Mouse (Mus musculus) MEL (cell line): ENCODE data around the gene Marf1. TPM values are rescaled to one million over a fixed set of nuclear protein-coding genes. Genes with fewer than 3 reads are reported as not detected.

ENCODE experiments used
- DNase-seq: peaks from one replicate; pipeline ENCODE4 v3.0.0; 2011; ENCODE audit warnings: low read depth, low spot score
- H3K27ac ChIP-seq: 2 replicates; pipeline ENCODE4 v1.5.1; 2012; ENCODE audit warnings: low read depth, mild to moderate bottlenecking, control low read depth, low read length, moderate library complexity; ENCODE audit not compliant: control insufficient read depth
- H3K27me3 ChIP-seq, 2 experiments: fragments of 150-350 bp in 1 of 2; sonication (generic) in 1 of 2; 2 replicates each; pipeline ENCODE4 v1.6.1; 2012; ENCODE audit warnings: low read length in 2 of 2, mild to moderate bottlenecking in 2 of 2, improper control_type of control experiment in 1 of 2, moderate library complexity in 1 of 2; ENCODE audit not compliant: insufficient read depth in 2 of 2, control insufficient read depth in 1 of 2
- H3K36me3 ChIP-seq, 2 experiments: 2 replicates each; pipeline ENCODE4 v1.6.1; 2012 to 2014; ENCODE audit warnings: low read length in 2 of 2, improper control_type of control experiment in 1 of 2, inconsistent platforms in 1 of 2, mild to moderate bottlenecking in 1 of 2; ENCODE audit not compliant: insufficient read depth in 2 of 2, control insufficient read depth in 1 of 2
- H3K4me1 ChIP-seq, 2 experiments: fragments of 150-350 bp in 1 of 2; sonication (generic) in 1 of 2; 2 replicates each; pipeline ENCODE4 v1.6.1; 2012; ENCODE audit warnings: low read length in 2 of 2, improper control_type of control experiment in 1 of 2, mild to moderate bottlenecking in 1 of 2; ENCODE audit not compliant: insufficient read depth in 2 of 2, control insufficient read depth in 1 of 2
- H3K4me3 ChIP-seq, 2 experiments: fragments of 150-350 bp in 1 of 2; sonication (generic) in 1 of 2; 2 replicates each; pipeline ENCODE4 v1.5.1; 2012; ENCODE audit warnings: low read depth in 2 of 2, low read length in 2 of 2, mild to moderate bottlenecking in 2 of 2, moderate library complexity in 2 of 2, control low read depth in 1 of 2, improper control_type of control experiment in 1 of 2; ENCODE audit not compliant: control insufficient read depth in 1 of 2, insufficient read depth in 1 of 2
- H3K79me2 ChIP-seq: 2 replicates; pipeline ENCODE4 v1.6.1; 2012; ENCODE audit warnings: mild to moderate bottlenecking, low read length, moderate library complexity; ENCODE audit not compliant: control insufficient read depth, poor library complexity, insufficient read depth
- H3K9ac ChIP-seq: 2 replicates; pipeline ENCODE4 v1.6.1; 2012; ENCODE audit warnings: low read depth, mild to moderate bottlenecking, control low read depth, low read length, moderate library complexity; ENCODE audit not compliant: control insufficient read depth, poor library complexity, severe bottlenecking
- H3K9me3 ChIP-seq: fragments of 150-350 bp; sonication (generic); replicated peaks from 2 replicates; pipeline ENCODE4 v1.6.1; 2012; ENCODE audit warnings: mild to moderate bottlenecking, low read length, improper control_type of control experiment, moderate library complexity; ENCODE audit not compliant: insufficient read depth
- BHLHE40 ChIP-seq: IDR thresholded peaks from 2 replicates; pipeline ENCODE4 v1.6.1; 2012; ENCODE audit warnings: low read depth, mild to moderate bottlenecking, inconsistent platforms, low read length, improper control_type of control experiment, borderline replicate concordance
- CHD2 ChIP-seq: IDR thresholded peaks from 2 replicates; pipeline ENCODE4 v1.6.1; 2011; ENCODE audit warnings: low read length, improper control_type of control experiment
- E2F4 ChIP-seq: IDR thresholded peaks from 2 replicates; pipeline ENCODE4 v1.6.1; 2011; ENCODE audit warnings: low read depth, low read length, improper control_type of control experiment, borderline replicate concordance
- ELF1 ChIP-seq: IDR thresholded peaks from 2 replicates; pipeline ENCODE4 v1.6.1; 2014; ENCODE audit warnings: low read depth, mild to moderate bottlenecking, inconsistent platforms, low read length, improper control_type of control experiment, moderate library complexity
- EP300 ChIP-seq, 2 experiments: IDR thresholded peaks; 2 replicates each; pipeline ENCODE4 v1.6.1; 2011; ENCODE audit warnings: improper control_type of control experiment in 2 of 2, low read length in 2 of 2, low read depth in 1 of 2, mild to moderate bottlenecking in 1 of 2
- ETS1 ChIP-seq: IDR thresholded peaks from 2 replicates; pipeline ENCODE4 v1.6.1; 2012; ENCODE audit warnings: low read depth, mild to moderate bottlenecking, inconsistent platforms, low read length, improper control_type of control experiment, moderate library complexity
- GABPA ChIP-seq: IDR thresholded peaks from 2 replicates; pipeline ENCODE4 v1.6.1; 2012; ENCODE audit warnings: low read depth, mild to moderate bottlenecking, inconsistent platforms, low read length, improper control_type of control experiment, moderate library complexity
- GATA1 ChIP-seq: IDR thresholded peaks from 2 replicates; pipeline ENCODE4 v1.6.1; 2011; ENCODE audit warnings: low read depth, low read length, improper control_type of control experiment
- JUND ChIP-seq: IDR thresholded peaks from 2 replicates; pipeline ENCODE4 v1.6.1; 2011; ENCODE audit warnings: low read depth, mild to moderate bottlenecking, improper control_type of control experiment, low read length
- MAX ChIP-seq: IDR thresholded peaks from 2 replicates; pipeline ENCODE4 v1.6.1; 2011; ENCODE audit warnings: low read length, improper control_type of control experiment
- MAZ ChIP-seq: IDR thresholded peaks from 2 replicates; pipeline ENCODE4 v1.6.1; 2012; ENCODE audit warnings: low read depth, mild to moderate bottlenecking, inconsistent platforms, low read length, improper control_type of control experiment
- MEF2A ChIP-seq: IDR thresholded peaks from 2 replicates; pipeline ENCODE4 v1.6.1; 2014; ENCODE audit warnings: low read depth, mild to moderate bottlenecking, inconsistent platforms, low read length, improper control_type of control experiment; ENCODE audit not compliant: poor library complexity, insufficient replicate concordance, severe bottlenecking; ENCODE audit errors: extremely low read depth
- MXI1 ChIP-seq: IDR thresholded peaks from 2 replicates; pipeline ENCODE4 v1.6.1; 2011; ENCODE audit warnings: mild to moderate bottlenecking, low read depth, low read length, improper control_type of control experiment
- MYB ChIP-seq: IDR thresholded peaks from 2 replicates; pipeline ENCODE4 v1.6.1; 2011; ENCODE audit warnings: mild to moderate bottlenecking, low read depth, low read length, improper control_type of control experiment
- NELFE ChIP-seq: IDR thresholded peaks from 2 replicates; pipeline ENCODE4 v1.6.1; 2011; ENCODE audit warnings: low read depth, low read length, improper control_type of control experiment
- POLR2AphosphoS2 ChIP-seq: IDR thresholded peaks from 2 replicates; pipeline ENCODE4 v1.6.1; 2011; ENCODE audit warnings: low read length, improper control_type of control experiment
- POLR2AphosphoS5 ChIP-seq: IDR thresholded peaks from 2 replicates; pipeline ENCODE4 v1.6.1; 2012; ENCODE audit warnings: low read depth, borderline replicate concordance, mild to moderate bottlenecking, inconsistent platforms, low read length, moderate library complexity, mixed read lengths
- RCOR1 ChIP-seq: IDR thresholded peaks from 2 replicates; pipeline ENCODE4 v1.6.1; 2012; ENCODE audit warnings: low read depth, mild to moderate bottlenecking, inconsistent platforms, low read length, improper control_type of control experiment
- SIN3A ChIP-seq: IDR thresholded peaks from 2 replicates; pipeline ENCODE4 v1.6.1; 2012; ENCODE audit warnings: low read length, improper control_type of control experiment, inconsistent platforms
- TAL1 ChIP-seq: IDR thresholded peaks from 2 replicates; pipeline ENCODE4 v1.6.1; 2012; ENCODE audit warnings: mild to moderate bottlenecking, inconsistent platforms, low read length, moderate library complexity, mixed read lengths
- TBP ChIP-seq: IDR thresholded peaks from 2 replicates; pipeline ENCODE4 v1.8.0; 2011; ENCODE audit warnings: low read depth, low read length, improper control_type of control experiment
- TCF12 ChIP-seq: IDR thresholded peaks from 2 replicates; pipeline ENCODE4 v1.6.1; 2014; ENCODE audit warnings: low read depth, mild to moderate bottlenecking, inconsistent platforms, low read length, improper control_type of control experiment, moderate library complexity
- UBTF ChIP-seq: IDR thresholded peaks from 2 replicates; pipeline ENCODE4 v1.6.1; 2012; ENCODE audit warnings: low read depth, mild to moderate bottlenecking, inconsistent platforms, low read length, improper control_type of control experiment, moderate library complexity, borderline replicate concordance; ENCODE audit not compliant: insufficient read depth
- USF2 ChIP-seq, 2 experiments: IDR thresholded peaks; 2 replicates each; pipeline ENCODE4 v1.6.1; 2011 to 2012; ENCODE audit warnings: improper control_type of control experiment in 2 of 2, low read length in 2 of 2, borderline replicate concordance in 1 of 2, inconsistent platforms in 1 of 2, low read depth in 1 of 2, mild to moderate bottlenecking in 1 of 2; ENCODE audit not compliant: insufficient read depth in 1 of 2
- ZKSCAN1 ChIP-seq: IDR thresholded peaks from 2 replicates; pipeline ENCODE4 v1.6.1; 2012; ENCODE audit warnings: low read depth, mild to moderate bottlenecking, inconsistent platforms, low read length, improper control_type of control experiment, moderate library complexity
- ZMIZ1 ChIP-seq: IDR thresholded peaks from 2 replicates; pipeline ENCODE4 v1.6.1; 2012; ENCODE audit warnings: low read depth, mild to moderate bottlenecking, inconsistent platforms, low read length, improper control_type of control experiment, moderate library complexity
- ZNF384 ChIP-seq: IDR thresholded peaks from 2 replicates; pipeline ENCODE4 v1.6.1; 2012; ENCODE audit warnings: low read depth, mild to moderate bottlenecking, inconsistent platforms, low read length, improper control_type of control experiment
- polyA plus RNA-seq, 2 experiments: library from polyadenylated mRNA; stranded (reverse) in 1 of 2; unstranded in 1 of 2; fragments of >175 nt in 1 of 2; fragments of >200 nt in 1 of 2; gene quantifications; 2 replicates each; pipeline versions ENCODE4 v1.2.1 to v1.2.4; 2012; ENCODE audit warnings: low replicate concordance in 2 of 2, low read depth in 1 of 2; ENCODE audit not compliant: insufficient read length in 2 of 2, insufficient read depth in 1 of 2, missing spikeins in 1 of 2
- total RNA-seq: library from RNA; depleted of rRNA; stranded (reverse); fragments of 300-350 nt; gene quantifications from 2 replicates; pipeline ENCODE4 v1.2.3, GENCODE M21; 2012

Marf1 gene
- total and polyA plus RNA-seq, 3 experiments, result 8.7 to 16.2 TPM; not detected in 1

- peaks cover 0 to 44% of the 10 kb centered on the region in 2 experiments for H3K36me3 ChIP-seq
- H3K9ac ChIP-seq, result no peak overlapping the region
- no peaks in the 10 kb centered on the region for H3K9me3 ChIP-seq
- no peak overlapping the region for H3K27ac ChIP-seq
- no peak for TF ChIP-seq ZKSCAN1
- no peak for TF ChIP-seq E2F4
- TF ChIP-seq JUND, result no peak
- TF ChIP-seq TAL1, result no peak
- TF ChIP-seq MYB, result no peak
- no peak for TF ChIP-seq NELFE
- no peak for TF ChIP-seq UBTF
- no peak for TF ChIP-seq GABPA
- TF ChIP-seq POLR2AphosphoS2, result no peak
- TF ChIP-seq MAZ, result no peak
- TF ChIP-seq POLR2AphosphoS5, result no peak
- no peak for TF ChIP-seq MEF2A
- no peak for TF ChIP-seq MXI1
- TF ChIP-seq GATA1, result no peak
- DNase-seq, result no peak
- peaks cover 24 to 32% of the 10 kb centered on the region in 2 experiments for H3K4me1 ChIP-seq
- H3K27me3 ChIP-seq, result no peaks in the 10 kb centered on the region
- H3K79me2 ChIP-seq, result no peaks in the 10 kb centered on the region
- H3K4me3 ChIP-seq, result no peak overlapping the region
These were observed 42.2 kb downstream of the Marf1 start for GRCm38 (mm10) chr16:14120941-14121340.

GRCm38 (mm10) chr16:14117299-14117698 lies 45.9 kb downstream of the Marf1 start:
- peaks cover 24 to 38% of the 10 kb centered on the region in 2 experiments for H3K4me1 ChIP-seq
- no peak overlapping the region for H3K9ac ChIP-seq
- H3K36me3 ChIP-seq, result peaks cover 2 to 46% of the 10 kb centered on the region in 2 experiments
- no peaks in the 10 kb centered on the region for H3K9me3 ChIP-seq
- H3K27me3 ChIP-seq, result no peaks in the 10 kb centered on the region
- no peak overlapping the region for H3K4me3 ChIP-seq
- peak overlapping the region; percentile 56 for H3K27ac ChIP-seq
- DNase-seq, result peak; percentile 86
- H3K79me2 ChIP-seq, result no peaks in the 10 kb centered on the region
- TF ChIP-seq GABPA (no peak), MXI1 (0 out of 2 replicates have a peak, but pooled peaks have one; percentile 31), SIN3A (peak; percentile 59; the same call in 1 of the 2 replicates), RCOR1 (peak; percentile 92), ELF1 (no peak), EP300 (IDR thresholded peaks at IDR 0.05; ENCODE audit: low read depth in 1 of 2, low read length in 2 of 2) (peak; percentile 86 to 96), ETS1 (peak; percentile 63), GATA1 (peak; percentile 91), TAL1 (peak; percentile 84), USF2 (IDR thresholded peaks at IDR 0.05; ENCODE audit: borderline replicate concordance in 1 of 2, insufficient read depth in 1 of 2, low read depth in 1 of 2, low read length in 2 of 2) (no peak), UBTF (no peak), ZNF384 (no peak), TCF12 (peak; percentile 84), BHLHE40 (no peak), MAX (no peak), ZMIZ1 (no peak), TBP (no peak), CHD2 (no peak), MYB (no peak)
